Mouse (Mus musculus): ENCODE results near the gene D17H6S53E. TPM values are rescaled to one million over a fixed set of nuclear protein-coding genes. Genes with fewer than 3 reads are reported as not detected.

D17H6S53E gene
- polyA plus RNA-seq, 1 experiment from 2014 or later, result 10.1 TPM

GRCm38 (mm10) chr17:35092403-35093198, 33.6 kb upstream of the D17H6S53E start:
- ATAC-seq (ENCODE audit: insufficient number of reproducible peaks, insufficient read depth, low FRiP score, low read depth), result no peak
- H3K9me3 ChIP-seq (ENCODE audit: control insufficient read depth, low read length), result no peaks in the 10 kb centered on the region
- H3K9ac ChIP-seq (ENCODE audit: low read length), result no peak overlapping the region
- WGBS, result 90% methylated on average over 14 of the region's 14 CpGs
- H3K27me3 ChIP-seq (ENCODE audit: control insufficient read depth, insufficient read depth, low read length), result no peaks in the 10 kb centered on the region
- peaks cover 64% of the 10 kb centered on the region for H3K36me3 ChIP-seq (ENCODE audit: control insufficient read depth, insufficient read depth, low read length)
- H3K4me1 ChIP-seq (ENCODE audit: control insufficient read depth in 2 of 2, insufficient read depth in 2 of 2, low read length in 2 of 2), result peaks cover 5 to 10% of the 10 kb centered on the region in 2 experiments
- no peak overlapping the region for H3K4me3 ChIP-seq (ENCODE audit: control insufficient read depth in 1 of 2, insufficient read depth in 1 of 2, low read depth in 1 of 2, low read length in 2 of 2)
- no peak overlapping the region for H3K27ac ChIP-seq (replicated peaks in 1 of 2; ENCODE audit: control insufficient read depth in 1 of 2, insufficient read depth in 1 of 2, low read depth in 2 of 2, low read length in 2 of 2)
- no peak overlapping the region for H3K4me2 ChIP-seq (ENCODE audit: low read length)

- H3K4me1 ChIP-seq (ENCODE audit: control insufficient read depth in 2 of 2, insufficient read depth in 2 of 2, low read length in 2 of 2), result peaks cover 5 to 10% of the 10 kb centered on the region in 2 experiments
- no peak overlapping the region for H3K9ac ChIP-seq (ENCODE audit: low read length)
- no peak for ATAC-seq (ENCODE audit: insufficient number of reproducible peaks, insufficient read depth, low FRiP score, low read depth)
- WGBS, result 71% methylated on average over 15 of the region's 15 CpGs
- peaks cover 84% of the 10 kb centered on the region for H3K36me3 ChIP-seq (ENCODE audit: control insufficient read depth, insufficient read depth, low read length)
- no peaks in the 10 kb centered on the region for H3K9me3 ChIP-seq (ENCODE audit: control insufficient read depth, low read length)
- H3K27me3 ChIP-seq (ENCODE audit: control insufficient read depth, insufficient read depth, low read length), result no peaks in the 10 kb centered on the region
- no peak overlapping the region for H3K27ac ChIP-seq (replicated peaks in 1 of 2; ENCODE audit: control insufficient read depth in 1 of 2, insufficient read depth in 1 of 2, low read depth in 2 of 2, low read length in 2 of 2)
- H3K4me2 ChIP-seq (ENCODE audit: low read length), result no peak overlapping the region
- no peak overlapping the region for H3K4me3 ChIP-seq (ENCODE audit: control insufficient read depth in 1 of 2, insufficient read depth in 1 of 2, low read depth in 1 of 2, low read length in 2 of 2)
Observed at GRCm38 (mm10) chr17:35094475-35095365, 31.5 kb upstream of the D17H6S53E start.

- Histone ChIP-seq H3K36me3 (ENCODE audit: control insufficient read depth, insufficient read depth, low read length) (peaks cover 97% of the 10 kb centered on the region), H3K9me3 (ENCODE audit: control insufficient read depth, low read length) (no peaks in the 10 kb centered on the region), H3K9ac (ENCODE audit: low read length) (peak overlapping the region; percentile 16; the same call in 1 of the 2 replicates), H3K4me1 (ENCODE audit: control insufficient read depth in 2 of 2, insufficient read depth in 2 of 2, low read length in 2 of 2) (no peaks in the 10 kb centered on the region), H3K27me3 (ENCODE audit: control insufficient read depth, insufficient read depth, low read length) (no peaks in the 10 kb centered on the region), H3K4me3 (ENCODE audit: control insufficient read depth in 1 of 2, insufficient read depth in 1 of 2, low read depth in 1 of 2, low read length in 2 of 2) (no peak overlapping the region), H3K27ac (replicated peaks in 1 of 2; ENCODE audit: control insufficient read depth in 1 of 2, insufficient read depth in 1 of 2, low read depth in 2 of 2, low read length in 2 of 2) (no peak overlapping the region; a peak in 1 of 4 replicates), H3K4me2 (ENCODE audit: low read length) (no peak overlapping the region)
- ATAC-seq (ENCODE audit: insufficient number of reproducible peaks, insufficient read depth, low FRiP score, low read depth), result no peak
- WGBS, result 83% methylated on average over 12 of the region's 12 CpGs
Observed at GRCm38 (mm10) chr17:35096597-35096996, 29.6 kb upstream of the D17H6S53E start.

GRCm38 (mm10) chr17:35097164-35097655, 29.0 kb upstream of the D17H6S53E start:
- Histone ChIP-seq H3K27ac (replicated peaks in 1 of 2; ENCODE audit: control insufficient read depth in 1 of 2, insufficient read depth in 1 of 2, low read depth in 2 of 2, low read length in 2 of 2) (no peak overlapping the region), H3K9me3 (ENCODE audit: control insufficient read depth, low read length) (no peaks in the 10 kb centered on the region), H3K4me2 (ENCODE audit: low read length) (no peak overlapping the region), H3K27me3 (ENCODE audit: control insufficient read depth, insufficient read depth, low read length) (no peaks in the 10 kb centered on the region), H3K4me1 (ENCODE audit: control insufficient read depth in 2 of 2, insufficient read depth in 2 of 2, low read length in 2 of 2) (no peaks in the 10 kb centered on the region; a peak in 1 of 4 replicates), H3K9ac (ENCODE audit: low read length) (no peak overlapping the region), H3K36me3 (ENCODE audit: control insufficient read depth, insufficient read depth, low read length) (peaks cover 98% of the 10 kb centered on the region), H3K4me3 (ENCODE audit: control insufficient read depth in 1 of 2, insufficient read depth in 1 of 2, low read depth in 1 of 2, low read length in 2 of 2) (no peak overlapping the region)
- WGBS, result 90% methylated on average over 12 of the region's 12 CpGs
- no peak for ATAC-seq (ENCODE audit: insufficient number of reproducible peaks, insufficient read depth, low FRiP score, low read depth)

GRCm38 (mm10) chr17:35100196-35100765, 25.9 kb upstream of the D17H6S53E start:
- Histone ChIP-seq H3K9ac (ENCODE audit: low read length) (no peak overlapping the region), H3K9me3 (ENCODE audit: control insufficient read depth, low read length) (no peaks in the 10 kb centered on the region), H3K27me3 (ENCODE audit: control insufficient read depth, insufficient read depth, low read length) (no peaks in the 10 kb centered on the region), H3K36me3 (ENCODE audit: control insufficient read depth, insufficient read depth, low read length) (peaks cover 92% of the 10 kb centered on the region), H3K27ac (replicated peaks in 1 of 2; ENCODE audit: control insufficient read depth in 1 of 2, insufficient read depth in 1 of 2, low read depth in 2 of 2, low read length in 2 of 2) (no peak overlapping the region), H3K4me2 (ENCODE audit: low read length) (no peak overlapping the region), H3K4me1 (ENCODE audit: control insufficient read depth in 2 of 2, insufficient read depth in 2 of 2, low read length in 2 of 2) (peaks cover 6 to 12% of the 10 kb centered on the region in 2 experiments; a peak in 3 of 4 replicates), H3K4me3 (ENCODE audit: control insufficient read depth in 1 of 2, insufficient read depth in 1 of 2, low read depth in 1 of 2, low read length in 2 of 2) (no peak overlapping the region)
- WGBS, result 47% methylated on average over 10 of the region's 10 CpGs
- no peak for ATAC-seq (ENCODE audit: insufficient number of reproducible peaks, insufficient read depth, low FRiP score, low read depth)

- Histone ChIP-seq H3K4me3 (ENCODE audit: control insufficient read depth in 1 of 2, insufficient read depth in 1 of 2, low read depth in 1 of 2, low read length in 2 of 2) (no peak overlapping the region), H3K27ac (replicated peaks in 1 of 2; ENCODE audit: control insufficient read depth in 1 of 2, insufficient read depth in 1 of 2, low read depth in 2 of 2, low read length in 2 of 2) (no peak overlapping the region), H3K4me1 (ENCODE audit: control insufficient read depth in 2 of 2, insufficient read depth in 2 of 2, low read length in 2 of 2) (peaks cover 7 to 12% of the 10 kb centered on the region in 2 experiments; a peak in 3 of 4 replicates), H3K27me3 (ENCODE audit: control insufficient read depth, insufficient read depth, low read length) (no peaks in the 10 kb centered on the region), H3K9ac (ENCODE audit: low read length) (no peak overlapping the region), H3K36me3 (ENCODE audit: control insufficient read depth, insufficient read depth, low read length) (peaks cover 84% of the 10 kb centered on the region), H3K9me3 (ENCODE audit: control insufficient read depth, low read length) (no peaks in the 10 kb centered on the region), H3K4me2 (ENCODE audit: low read length) (no peak overlapping the region)
- 87% methylated on average over 11 of the region's 11 CpGs for WGBS
- no peak for ATAC-seq (ENCODE audit: insufficient number of reproducible peaks, insufficient read depth, low FRiP score, low read depth)
Observed at GRCm38 (mm10) chr17:35101161-35101560, 25.0 kb upstream of the D17H6S53E start.

- WGBS, result 57% methylated on average over 8 of the region's 8 CpGs
- no peaks in the 10 kb centered on the region for H3K27me3 ChIP-seq (ENCODE audit: control insufficient read depth, insufficient read depth, low read length)
- peak overlapping the region; percentile 10; the same call in 1 of the 2 replicates for H3K9ac ChIP-seq (ENCODE audit: low read length)
- H3K9me3 ChIP-seq (ENCODE audit: control insufficient read depth, low read length), result no peaks in the 10 kb centered on the region
- peaks cover 7 to 12% of the 10 kb centered on the region in 2 experiments; a peak in 3 of 4 replicates for H3K4me1 ChIP-seq (ENCODE audit: control insufficient read depth in 2 of 2, insufficient read depth in 2 of 2, low read length in 2 of 2)
- peaks cover 73% of the 10 kb centered on the region for H3K36me3 ChIP-seq (ENCODE audit: control insufficient read depth, insufficient read depth, low read length)
- H3K4me3 ChIP-seq (ENCODE audit: control insufficient read depth in 1 of 2, insufficient read depth in 1 of 2, low read depth in 1 of 2, low read length in 2 of 2), result no peak overlapping the region
- H3K4me2 ChIP-seq (ENCODE audit: low read length), result no peak overlapping the region
- ATAC-seq (ENCODE audit: insufficient number of reproducible peaks, insufficient read depth, low FRiP score, low read depth), result no peak
- H3K27ac ChIP-seq (replicated peaks in 1 of 2; ENCODE audit: control insufficient read depth in 1 of 2, insufficient read depth in 1 of 2, low read depth in 2 of 2, low read length in 2 of 2), result no peak overlapping the region
Observed at GRCm38 (mm10) chr17:35102299-35102698, 23.9 kb upstream of the D17H6S53E start.

Data from heart, embryonic 14.5 days (tissue).